Mouse (Mus musculus) spleen, postnatal 4 days (tissue): ENCODE measurements around the gene 3425401B19Rik.

Source experiments
- DNase-seq, 2 experiments: peaks; one replicate each; pipeline ENCODE4 v3.0.0; 2022; ENCODE audit warnings: low spot score in 2 of 2

3425401B19Rik gene

DNA sequence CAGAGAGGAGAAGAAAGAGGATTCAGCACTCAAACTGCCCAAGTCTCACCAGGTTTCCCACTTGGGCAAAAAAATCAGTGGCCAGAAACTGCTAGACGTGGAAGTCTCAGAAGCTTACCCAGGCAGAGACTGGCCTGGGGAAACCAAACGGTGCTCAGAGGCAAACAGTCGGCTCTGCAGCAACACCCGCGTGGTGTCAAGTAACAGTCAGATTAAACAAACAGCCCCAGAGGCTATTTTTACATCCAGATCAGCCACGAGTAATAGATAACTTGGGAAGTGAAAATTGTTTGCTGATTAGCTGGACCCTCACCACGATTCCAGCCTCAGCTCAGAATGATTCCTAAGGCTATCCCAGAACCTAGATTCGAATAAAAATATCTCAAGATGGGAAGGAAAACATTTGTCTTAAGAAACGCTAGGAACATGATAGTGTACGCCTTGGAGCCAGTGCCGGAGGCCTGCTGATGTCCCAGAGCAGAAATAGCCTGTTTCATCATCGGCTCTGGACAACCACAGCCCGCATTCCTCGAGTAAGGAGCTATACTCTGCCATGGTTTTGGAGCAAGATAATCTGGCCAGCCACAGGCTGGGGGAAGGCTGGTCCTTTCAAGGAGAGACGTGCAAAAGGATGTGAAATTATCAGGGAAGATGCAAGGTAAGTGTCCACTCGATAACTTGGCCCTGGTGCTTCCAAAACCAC is at the start of gene 3425401B19Rik:
Gene 3425401B19Rik, minus strand, starts transcription at position 170 of the 703 bp plus-strand sequence.
- no peak for DNase-seq

DNA sequence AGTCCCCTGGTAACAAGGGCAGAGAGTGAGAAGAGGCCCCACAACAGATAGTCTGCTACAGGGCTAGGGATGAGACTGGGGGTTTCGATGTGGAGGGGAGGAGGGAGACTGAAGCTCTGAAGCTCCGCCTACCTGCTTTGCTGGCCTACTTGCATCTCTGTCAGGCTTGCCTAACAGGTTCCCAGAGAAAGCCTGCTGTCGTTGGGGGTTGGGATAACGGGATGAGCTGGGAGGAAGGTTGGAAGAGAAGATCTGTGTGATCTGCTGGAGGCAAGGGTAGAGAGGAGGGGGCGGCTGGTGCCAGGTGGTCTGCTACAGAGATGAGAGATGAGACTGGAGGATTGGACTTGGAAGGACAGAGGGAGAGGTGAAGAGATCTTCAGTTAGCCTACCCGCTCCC is 47.9 kb upstream of the 3425401B19Rik start:
- no peak for DNase-seq

DNA sequence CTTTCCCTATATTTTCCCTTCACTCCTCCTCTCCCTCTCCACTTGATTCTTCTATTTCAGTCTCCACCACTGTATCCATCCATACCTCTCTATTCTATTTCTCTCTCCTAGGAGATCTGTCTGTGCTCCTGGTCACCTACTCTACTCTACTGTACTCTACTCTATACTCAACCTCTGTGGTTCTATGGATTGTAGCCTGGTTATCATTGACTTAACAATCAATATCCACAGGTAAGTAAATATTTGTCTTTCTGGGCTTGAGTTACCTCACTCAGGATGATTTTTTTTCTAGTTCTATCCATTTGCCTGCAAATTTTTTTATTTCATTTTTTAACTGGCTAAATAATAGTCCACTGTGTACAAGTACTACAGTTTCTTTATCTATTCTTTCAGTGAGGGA is 41.8 kb upstream of the 3425401B19Rik start:
- DNase-seq: no peak

DNA sequence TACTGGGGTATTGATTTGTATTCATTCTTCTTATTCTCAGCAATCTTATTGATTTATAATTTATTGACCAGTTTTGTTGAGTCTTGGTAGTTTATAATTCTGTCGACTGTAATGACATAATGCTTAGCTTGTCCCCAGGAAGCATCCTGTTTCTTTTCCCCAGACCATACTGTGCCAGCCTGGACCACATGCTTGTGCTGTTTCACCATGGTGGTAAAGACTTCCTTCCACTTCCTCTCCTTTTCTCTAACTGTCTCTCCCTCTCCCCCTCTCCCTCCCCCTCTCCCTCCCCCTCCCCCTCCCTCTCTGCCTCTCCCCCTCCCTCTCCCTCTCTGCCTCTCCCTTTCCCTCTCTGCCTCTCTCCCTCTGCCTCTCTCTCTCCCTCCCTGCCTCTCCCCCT is 36.4 kb upstream of the 3425401B19Rik start:
- DNase-seq: no peak

DNA sequence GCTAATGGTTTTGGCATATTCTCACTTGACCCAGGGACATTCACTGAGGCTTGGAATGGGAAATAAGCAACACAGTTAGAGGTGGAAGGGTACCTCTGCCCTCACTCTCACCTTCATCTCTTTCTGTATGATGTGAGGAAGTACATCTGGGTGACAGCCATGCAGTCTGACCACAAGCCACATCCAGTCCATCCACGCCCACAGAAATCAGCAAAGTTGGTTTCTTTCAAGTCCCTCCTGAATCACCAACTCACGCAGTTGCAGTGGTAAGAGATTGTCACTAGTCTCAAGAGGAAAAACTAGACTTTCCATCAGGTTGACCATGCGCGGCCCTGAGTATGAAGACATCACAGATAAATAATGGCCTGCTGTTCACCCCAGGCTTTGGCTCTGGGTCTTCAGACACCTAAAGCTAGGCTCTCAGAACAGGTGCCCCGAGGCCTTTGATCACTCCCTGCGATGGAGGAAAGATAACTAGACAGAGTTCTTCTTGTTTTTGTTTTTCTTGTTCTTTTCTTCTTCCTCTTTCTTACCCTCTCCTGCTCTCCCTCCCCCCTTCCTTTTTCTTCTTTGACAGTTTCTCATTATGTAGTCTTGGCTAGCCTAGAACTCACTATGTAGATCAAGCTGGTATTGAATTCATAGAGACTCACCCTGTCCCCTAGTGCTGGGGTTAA is 31.8 kb upstream of the 3425401B19Rik start:
- no peak for DNase-seq

DNA sequence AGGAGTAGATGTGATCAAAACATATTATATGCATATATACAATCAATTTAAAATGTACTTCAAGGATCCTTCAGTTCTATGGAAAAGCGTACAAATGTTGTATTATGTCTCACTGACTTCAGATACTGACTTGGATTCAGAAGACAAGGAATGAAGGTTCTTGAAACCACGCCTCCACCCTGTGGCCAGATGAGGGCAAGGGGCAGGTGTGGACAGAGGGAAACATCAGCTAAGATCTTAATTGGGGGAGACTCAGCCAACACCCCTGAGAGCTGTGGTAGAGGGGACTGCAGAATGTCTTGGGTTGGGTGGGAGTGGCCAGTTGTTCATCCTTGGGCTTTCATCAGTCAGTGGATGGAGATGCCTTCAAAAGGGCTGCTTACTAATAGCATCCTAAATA is 30.4 kb upstream of the 3425401B19Rik start:
- no peak for DNase-seq

DNA sequence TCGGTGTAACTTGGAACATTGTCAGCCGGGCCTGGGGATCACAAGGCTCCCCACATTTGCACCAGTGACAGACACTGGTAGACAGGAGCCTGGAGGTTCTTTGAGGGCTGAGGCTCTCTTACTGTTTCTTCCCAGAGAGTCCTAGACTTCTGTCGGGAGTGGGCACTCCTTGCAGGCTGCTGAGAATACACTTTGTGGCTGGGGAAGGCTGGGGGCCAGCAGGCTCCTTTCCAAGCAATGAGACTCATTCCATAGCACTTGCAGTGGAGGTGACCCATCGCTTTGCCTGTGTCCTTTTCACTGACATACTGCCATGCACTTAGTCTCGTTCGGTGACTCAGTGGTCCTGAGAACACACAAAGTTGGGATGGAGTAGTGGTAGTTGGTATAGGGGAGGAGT is 30.0 kb upstream of the 3425401B19Rik start:
- DNase-seq: no peak

DNA sequence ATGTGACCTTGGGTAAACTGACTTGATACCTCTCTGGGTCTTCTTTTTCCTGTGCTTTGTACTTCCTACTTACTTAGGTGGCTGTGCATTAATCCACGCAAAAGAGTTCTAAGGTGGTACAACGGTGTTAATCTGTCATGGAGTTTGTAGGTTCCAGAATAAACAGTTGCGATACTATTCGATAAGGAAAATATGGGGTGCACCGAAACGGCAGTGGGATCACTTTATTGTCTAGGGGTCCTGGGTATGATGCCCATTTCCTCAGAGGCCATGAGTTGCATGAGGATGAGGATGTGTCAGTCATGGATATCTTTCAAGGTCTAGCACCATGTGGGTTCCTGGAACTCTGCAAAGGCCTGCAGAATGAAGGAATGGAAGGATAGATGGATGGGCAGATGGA is 24.8 kb upstream of the 3425401B19Rik start:
- DNase-seq: no peak

DNA sequence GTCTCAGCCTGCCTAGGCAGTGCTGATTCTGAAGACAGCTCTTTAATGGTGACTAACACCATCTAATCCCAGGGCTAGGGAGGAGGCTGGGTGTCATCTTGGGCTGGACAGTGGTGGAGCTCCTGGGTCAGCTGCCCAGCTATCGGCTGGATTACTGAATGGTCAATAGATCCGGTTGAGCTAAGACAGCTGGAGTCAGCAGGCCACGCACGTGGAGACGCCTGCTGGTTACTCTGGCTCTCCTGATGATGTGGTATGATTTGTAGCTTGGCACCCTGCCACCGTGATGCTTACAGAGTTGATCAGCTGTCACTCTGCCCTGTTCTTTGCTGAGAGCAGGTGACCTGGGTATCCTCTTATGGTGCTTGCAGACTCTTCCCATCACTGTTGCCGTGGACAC is 23.7 kb upstream of the 3425401B19Rik start:
- no peak for DNase-seq

DNA sequence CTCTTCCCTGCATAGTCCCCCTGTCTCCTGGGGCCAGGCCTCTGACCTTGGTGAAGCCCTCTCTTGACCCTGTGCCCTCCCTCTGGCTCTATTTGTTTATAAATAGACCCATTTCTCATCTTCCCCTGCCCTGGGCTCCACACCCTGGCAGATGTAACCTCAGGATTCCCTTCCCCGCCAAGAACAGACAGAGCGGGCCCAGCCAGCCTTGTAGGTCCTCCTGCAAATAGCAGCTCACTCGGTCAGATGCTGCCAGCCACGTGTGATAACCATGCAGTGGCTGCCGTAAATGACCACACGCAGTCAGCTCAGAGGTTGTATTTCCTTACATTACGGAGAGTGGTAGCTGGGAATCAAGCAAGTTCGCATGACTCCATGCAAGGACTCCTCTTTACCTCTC is 22.8 kb upstream of the 3425401B19Rik start:
- no peak for DNase-seq

DNA sequence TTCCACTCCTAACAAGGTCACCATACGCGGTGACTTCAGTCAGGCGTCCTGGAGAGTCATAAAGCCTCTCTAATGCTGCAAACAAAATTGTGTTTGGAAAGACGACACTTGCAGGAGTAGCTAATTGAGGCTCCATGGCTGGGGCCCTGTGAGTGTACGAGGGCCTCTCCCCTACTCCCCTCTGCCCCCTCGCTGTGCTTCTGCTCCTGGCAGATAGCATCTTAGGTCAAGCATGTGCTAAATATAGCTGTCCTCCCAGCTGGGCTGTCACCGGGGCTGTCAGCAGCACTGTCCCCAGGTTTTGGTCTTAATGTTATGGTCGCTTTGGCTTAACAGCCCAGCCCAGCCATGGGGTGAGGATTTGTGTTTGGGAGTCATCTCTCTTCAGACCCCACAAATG is 15.9 kb upstream of the 3425401B19Rik start:
- DNase-seq: no peak

DNA sequence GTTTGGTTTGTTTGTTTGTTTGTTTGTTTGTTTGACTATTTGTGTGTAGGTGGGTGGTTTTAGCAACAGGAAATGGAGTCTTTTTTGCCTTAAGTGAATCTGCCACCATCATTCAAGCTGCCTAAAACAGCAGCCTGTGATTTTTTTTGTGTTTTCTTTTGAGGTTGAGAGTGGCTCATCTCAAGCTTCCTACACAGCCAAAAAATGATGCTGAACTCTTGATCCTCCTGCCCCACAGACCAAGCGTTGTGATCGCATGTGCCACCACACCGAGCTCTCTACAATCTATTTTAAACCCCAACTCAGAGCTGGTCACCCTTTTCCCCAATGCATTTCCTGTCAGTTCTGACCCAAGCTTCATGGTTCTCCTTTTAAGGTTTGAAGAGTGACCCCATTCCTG is 13.5 kb upstream of the 3425401B19Rik start:
- no peak for DNase-seq

DNA sequence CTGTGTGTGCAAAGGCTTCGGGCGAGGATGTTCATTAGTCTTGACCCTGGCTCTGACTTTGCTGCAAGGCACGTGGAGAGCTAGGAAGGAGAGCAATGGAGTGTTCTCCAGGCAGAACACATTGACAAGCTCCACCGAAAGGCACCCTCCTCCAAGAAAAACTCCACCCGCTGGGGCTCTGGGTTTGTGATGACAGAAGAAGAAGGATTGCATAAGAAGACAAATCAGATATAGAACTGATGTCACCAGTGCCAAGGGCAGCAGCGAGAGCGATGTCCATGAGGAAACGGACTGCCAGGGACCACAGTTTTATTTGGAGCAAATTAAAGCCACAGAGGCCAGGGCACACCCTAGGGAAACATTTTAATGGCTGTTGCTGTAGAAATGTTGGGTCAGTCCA is 12.7 kb upstream of the 3425401B19Rik start:
- DNase-seq: no peak

DNA sequence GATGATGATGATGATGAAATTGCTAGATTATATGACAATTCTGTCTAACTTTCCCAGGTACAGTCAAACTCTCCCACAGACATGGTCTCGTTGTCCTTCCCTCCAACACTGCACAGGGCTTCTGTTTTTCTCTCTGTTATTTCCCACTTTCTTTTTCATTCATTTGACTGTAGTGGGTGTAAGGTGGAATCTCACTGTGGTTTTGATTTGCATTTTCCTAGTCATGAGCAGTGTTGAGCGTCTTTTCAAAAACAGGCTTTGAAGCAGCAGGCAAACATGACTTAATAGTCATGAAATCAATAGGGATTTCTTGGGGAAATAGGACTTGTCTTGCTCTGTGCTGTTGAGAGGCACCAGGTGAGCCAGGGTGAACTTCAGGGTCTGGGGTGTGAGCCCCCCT is 11.3 kb upstream of the 3425401B19Rik start:
- DNase-seq: no peak

DNA sequence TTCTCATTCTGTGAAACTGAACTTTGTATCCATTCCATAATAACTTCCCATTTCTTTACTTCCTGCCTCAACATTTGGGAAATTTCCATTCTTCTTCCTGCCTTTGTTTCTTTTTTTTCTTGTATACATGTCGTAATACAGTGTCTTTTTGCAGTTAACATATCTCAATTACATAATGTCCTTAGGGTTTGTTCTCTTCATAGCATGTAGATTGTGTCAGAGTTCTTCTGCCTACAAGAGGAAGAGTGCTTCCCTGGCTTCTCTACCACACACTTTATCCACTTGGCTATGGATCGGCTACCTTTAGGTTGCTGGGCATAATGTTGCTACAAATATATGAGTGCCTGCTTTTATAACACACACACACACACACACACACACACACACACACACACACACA is 10.8 kb upstream of the 3425401B19Rik start:
- DNase-seq: no peak

DNA sequence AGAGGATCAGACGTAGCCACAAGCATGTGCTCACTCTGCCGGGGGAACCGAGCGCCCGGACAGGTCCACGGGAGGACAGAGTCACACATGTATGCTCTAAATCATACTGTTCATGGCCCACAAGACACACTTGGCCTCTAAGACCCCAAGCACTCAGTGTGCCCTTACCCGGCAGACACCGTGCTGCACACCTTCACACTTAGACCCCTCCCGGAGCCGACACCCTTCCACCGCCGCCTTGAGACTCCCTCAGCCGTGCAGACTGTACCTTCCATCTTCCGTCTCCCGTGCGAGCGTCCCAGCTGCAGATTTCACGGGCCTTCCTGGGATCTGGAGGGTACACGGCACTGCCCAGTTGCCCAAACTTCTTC is 373 bp downstream of the 3425401B19Rik start:
- peak in 1 of 2 experiments; percentile 59 for DNase-seq

DNA sequence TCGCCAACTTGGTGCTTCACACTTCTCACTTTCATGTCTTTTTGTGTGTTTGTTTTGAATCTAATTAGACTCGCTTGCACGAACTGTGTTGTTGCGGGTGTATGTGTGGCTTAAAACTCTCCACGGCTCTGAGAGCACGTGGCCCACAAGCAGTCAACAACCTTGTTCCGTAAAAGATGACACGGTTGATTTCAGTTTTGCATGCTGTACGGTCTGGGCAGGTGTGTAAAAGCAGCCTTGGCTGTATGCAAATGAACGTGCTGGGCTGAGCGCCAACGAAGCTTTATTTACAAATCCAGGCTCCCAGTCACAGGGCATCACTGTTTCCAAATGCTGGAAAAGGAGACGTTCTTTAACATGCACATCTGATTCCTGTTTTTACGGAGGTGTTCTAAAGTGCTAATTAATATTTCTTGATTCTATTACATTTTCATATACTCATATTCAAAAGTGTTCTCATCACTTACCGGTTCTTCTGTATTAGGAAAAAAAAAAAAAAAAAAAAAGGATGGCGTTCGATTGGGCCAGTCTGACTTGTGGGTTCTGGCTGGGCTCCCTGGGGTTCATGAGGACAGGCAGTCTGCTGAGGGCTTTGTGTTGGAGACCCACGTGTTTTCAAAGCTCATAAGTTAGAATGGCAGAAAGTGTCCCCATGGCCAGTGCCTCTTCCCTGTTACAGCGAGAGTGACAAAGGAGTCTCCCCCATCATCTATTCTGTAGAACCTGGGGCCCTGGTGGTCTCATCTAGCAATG is 935 bp downstream of the 3425401B19Rik start:
- DNase-seq: peak in 1 of 2 experiments; percentile 50

DNA sequence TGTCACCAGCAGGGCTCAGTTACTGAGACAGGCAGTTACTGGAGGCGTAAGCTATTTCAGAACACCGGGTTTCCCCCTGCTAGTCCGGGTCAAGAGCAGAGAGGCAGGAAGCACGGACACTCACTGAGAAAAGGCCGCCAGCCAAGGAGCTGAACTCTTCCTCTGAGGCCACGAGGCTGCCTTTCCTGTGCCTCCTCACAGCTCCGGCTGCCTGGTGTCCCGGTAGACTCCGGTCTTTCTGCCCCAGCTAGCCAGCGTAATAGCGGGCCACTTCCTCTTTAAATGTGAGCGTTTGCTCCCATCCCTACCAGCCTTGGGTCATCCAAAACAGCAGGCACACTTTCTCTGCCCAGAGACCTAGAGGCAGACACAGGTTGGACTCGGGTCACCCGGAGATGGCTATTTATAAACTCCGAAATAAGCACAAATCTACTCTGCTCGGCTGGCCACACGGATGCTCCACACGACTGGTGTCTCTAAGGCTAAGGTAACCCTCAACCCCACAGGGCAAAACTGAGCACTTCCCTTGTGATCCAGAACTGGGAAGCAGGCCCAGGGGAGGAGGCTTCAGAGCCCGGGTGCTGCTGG is 1.7 kb downstream of the 3425401B19Rik start:
- peak; percentile 16 to 64 for DNase-seq

DNA sequence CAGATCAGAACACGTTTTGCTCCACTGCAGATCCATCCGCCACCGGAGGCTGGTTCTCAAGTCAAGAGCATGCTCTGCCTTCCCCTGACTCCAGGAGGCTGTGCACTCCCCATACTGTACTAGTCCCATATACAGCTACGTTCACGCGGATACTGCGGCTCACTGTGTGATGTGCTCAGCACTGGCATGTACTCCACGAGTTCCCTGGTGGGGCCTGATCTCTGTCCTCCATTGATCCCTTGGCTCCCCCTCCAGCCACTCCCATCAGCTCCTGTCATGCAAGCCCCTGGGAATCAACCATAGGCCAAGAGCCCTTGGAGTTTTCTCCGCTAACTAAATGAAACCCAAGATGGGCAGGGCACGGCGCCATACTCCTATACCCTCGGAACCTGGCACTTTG is 2.6 kb downstream of the 3425401B19Rik start:
- DNase-seq: peak in 1 of 2 experiments; percentile 50

DNA sequence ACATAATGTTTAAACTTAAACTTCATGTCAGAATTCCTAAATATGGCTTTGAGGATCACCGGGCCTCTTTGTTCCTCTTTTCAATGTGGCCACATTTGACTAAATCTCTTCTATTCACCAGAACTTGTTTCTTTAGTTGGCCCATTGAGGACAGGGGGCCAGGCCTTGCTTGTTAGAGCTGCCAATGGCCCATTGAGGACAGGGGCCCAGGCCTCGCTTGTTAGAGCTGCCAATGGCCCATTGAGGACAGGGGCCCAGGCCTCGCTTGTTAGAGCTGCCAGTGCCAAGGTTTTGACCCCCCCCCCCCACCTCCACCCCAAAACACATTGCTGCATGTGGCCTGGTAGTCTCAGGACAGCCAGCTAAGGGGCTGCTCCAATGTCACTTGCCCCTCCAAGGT is 3.5 kb downstream of the 3425401B19Rik start:
- DNase-seq: no peak

DNA sequence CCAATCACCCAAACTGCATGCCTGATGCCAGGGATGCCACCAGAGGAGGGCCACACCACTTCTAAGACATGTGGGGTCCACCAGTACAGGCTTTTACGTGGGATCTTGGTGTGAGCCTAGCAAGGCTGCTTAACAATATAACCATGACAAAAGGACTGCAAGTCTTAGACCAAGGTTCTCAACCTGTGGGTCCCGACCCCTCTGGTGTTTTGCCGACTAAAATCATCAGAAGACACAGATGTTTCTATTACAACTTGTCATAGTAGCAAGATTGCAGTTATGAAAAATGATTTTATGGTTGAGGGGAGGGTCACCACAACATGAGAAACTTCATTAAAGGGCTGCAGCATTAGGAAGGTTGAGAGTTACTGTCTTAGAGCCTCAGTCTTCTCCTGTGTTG is 6.5 kb downstream of the 3425401B19Rik start:
- no peak for DNase-seq

DNA sequence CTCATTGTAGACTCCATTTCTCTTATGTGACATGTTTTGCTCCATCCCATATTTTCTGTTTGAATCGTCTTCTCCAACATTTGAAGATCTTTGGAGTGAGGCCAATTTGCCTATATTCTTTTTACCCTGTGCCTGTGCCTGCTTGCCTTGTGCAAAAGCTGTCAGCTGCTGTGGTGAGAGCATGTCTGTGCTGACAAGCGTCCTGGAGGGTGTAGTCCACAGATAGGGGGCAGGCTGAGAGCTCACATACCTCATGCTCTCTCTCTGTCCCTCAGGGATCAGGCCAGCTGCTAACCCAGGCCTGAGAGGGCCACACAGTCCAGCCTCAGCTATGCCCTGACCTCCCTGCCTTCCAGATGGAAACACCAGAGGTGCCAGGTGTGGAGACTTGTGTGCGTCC is 11.9 kb downstream of the 3425401B19Rik start:
- no peak for DNase-seq

DNA sequence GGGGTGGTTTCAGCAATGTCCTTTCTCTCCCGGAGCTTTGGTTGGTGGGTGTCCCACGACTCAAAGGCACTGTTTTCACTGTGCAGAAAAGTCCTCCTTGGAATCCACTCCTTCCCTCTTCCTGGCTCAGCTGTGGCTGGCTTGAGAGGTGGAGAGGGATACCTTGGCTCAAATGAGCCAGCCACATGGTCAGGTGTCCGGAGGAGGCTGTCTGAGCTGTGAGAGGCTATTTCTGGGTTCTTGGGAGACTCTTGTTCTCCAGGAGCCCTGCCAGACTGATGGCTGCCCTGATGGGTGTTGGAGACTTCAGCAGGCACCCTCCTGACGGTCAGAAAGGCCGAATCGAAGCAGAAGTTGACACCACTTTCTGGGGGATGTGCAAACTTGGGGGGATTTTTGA is 22.0 kb downstream of the 3425401B19Rik start:
- no peak for DNase-seq
